Mouse (Mus musculus): ENCODE results near the gene Fhl1.
A peak's percentile ranks its signal among the peaks of the same experiment; 100 is the strongest.

Fhl1 gene

DNA sequence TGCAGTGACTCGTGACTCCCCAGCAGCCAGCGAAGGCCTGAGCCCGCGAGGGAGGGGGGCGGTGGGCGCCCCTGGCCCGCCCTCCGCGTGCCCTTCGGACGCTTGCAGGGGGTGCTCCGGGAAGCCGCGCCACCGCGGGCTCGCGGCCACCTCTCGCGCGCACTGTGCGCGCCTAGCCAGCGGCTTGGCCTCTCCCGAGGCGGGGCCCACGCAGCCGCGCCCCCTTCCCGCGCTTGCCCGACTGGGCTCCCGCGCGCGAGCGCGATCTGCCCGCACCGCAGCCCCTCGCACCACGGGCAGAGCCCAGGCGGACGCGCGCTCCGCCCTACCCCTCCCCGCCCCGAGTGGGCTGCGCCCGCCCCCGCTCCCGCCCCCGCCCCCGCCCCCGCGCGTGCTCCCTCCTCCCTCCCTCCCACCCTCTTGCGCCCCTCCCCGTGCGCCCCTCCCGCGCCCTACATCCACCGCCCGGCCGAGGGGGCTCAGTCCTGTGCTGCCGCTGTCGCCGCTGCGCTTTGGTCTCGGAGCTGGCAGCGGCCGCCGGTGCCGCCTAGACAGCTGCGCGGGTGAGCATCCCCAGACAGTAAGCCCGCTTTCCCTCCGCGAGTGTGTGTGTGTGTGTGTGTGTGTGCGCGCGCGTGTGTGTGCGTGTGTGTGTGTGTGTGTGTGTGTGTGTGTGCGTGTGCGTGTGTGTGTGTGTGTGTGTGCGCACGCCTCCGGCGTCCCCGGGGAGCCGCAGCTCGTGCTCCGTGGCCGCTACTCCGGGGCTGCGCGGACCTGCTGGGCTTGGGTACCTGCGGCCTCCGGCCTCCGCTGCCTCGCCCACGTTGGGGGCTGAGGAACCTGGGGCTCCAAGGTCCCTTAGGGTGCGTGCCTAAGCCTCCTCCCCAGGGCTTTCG is at the start of gene Fhl1:
Gene Fhl1, plus strand, starts transcription at position 482 of the 896 bp plus-strand sequence.
- peak; percentile 74 for DNase-seq (ENCODE audit: low read depth, low spot score)

DNA sequence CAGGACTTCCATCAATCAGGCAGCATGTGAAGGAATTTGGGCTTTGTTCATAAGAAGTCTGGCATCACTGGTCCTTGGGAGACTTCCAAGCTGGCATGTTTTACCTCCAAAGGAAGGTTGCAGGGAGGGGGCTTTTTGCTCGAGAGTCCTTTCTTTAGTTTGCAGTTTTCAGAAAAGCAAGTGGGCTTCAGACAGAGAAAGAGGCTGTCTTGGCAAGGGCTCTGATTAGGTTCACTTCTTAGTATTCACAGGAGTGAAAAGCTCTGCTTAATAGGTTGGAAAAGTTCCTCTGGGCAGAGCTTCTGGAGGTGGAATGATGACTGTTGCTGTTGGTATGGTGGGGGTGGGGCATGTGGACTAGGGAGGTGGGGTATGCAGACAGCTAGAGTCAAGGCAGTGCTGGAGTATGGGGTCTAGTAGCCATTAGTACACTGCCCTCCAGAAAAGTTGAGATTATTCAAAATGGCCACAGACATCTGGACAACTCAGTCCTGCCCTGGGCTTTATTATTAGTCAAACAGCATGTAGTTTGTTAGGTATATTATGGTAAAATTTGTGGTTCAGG is 49.3 kb upstream of the Fhl1 start:
- DNase-seq (ENCODE audit: low read depth, low spot score), result no peak

DNA sequence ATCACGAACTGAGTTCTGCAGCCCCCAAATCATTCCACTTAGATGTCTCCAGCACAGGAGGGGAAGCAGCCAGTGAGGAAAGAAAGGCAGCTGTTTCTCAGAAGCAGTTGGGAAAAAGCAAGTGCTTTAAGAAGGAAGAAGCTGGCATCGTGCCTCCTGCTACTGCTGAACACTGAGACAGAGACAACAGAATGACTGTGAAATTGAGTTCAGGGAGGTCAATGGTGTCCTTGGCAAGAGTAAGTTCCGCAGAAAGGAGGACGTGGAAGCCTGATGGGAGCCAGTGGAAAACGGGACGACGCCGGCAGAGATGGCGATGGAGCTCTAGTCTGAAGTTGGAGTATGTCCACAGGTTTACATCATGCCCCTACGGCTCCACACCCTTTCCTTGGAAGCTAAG is 48.1 kb upstream of the Fhl1 start:
- DNase-seq (ENCODE audit: low read depth, low spot score), result no peak

DNA sequence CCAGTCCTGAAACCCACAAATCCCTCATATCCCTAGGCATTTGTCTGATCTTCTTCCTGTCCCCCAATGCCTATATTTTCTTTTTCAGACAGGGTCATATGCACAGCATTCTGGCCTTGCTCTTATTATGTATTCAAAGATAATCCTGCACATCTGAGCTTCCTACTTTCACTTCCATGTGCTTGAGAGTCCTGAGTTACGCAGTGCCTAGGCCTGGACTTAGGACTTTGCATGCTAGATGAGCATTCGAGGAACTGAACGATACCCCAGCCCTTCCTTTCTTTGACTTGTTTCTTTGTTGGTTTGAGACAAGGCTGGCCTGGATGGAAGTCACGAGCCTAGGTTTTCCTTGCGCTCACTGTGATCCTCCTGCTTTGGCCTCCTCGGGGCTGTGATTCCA is 39.0 kb upstream of the Fhl1 start:
- DNase-seq (ENCODE audit: low read depth, low spot score), result no peak

DNA sequence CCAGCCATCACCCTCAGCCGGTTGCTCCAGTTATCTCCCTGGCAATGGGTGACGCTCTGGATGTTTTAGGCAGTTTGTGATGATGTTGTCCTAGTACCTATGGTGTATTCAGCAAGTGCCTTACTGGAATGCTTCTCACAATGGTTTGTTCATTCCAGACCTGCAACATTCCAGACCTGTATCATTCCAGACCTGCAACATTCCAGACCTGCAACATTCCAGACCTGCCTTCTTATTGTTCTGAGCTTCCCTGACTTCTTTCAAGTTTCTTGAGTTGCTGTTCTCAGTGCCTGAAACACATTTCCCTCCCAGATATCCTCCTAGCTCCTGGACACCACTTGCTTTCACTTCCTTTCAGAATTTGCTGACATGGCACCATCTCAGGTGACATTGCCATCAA is 37.0 kb upstream of the Fhl1 start:
- DNase-seq (ENCODE audit: low read depth, low spot score), result no peak

DNA sequence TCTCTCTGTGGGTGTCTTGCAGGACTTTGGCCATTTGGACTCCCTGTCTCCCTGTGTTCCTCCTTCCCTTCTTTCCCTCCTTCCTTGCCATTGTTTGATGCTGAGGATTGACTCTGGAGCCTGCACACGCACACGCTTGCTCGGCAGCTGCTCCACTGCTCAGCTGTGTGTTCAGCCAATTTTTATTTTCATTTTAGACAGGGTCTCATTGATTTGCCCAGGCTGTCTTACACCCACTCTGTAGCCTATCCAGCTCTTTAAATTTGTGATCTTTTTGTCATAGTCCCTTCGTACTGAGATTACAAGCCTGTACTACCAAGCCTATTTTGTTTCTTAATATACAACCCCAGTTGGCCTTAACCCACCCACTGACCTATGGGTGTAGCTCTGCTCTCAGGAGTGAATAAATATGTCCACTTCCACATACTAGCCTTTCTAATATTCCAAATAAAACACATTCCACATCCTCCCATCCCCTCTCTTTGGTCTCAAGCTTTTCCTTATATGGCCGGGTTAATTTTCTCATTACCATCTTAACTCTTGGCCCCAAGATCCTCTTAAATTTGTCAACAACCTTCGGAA is 34.3 kb upstream of the Fhl1 start:
- no peak for DNase-seq (ENCODE audit: low read depth, low spot score)

DNA sequence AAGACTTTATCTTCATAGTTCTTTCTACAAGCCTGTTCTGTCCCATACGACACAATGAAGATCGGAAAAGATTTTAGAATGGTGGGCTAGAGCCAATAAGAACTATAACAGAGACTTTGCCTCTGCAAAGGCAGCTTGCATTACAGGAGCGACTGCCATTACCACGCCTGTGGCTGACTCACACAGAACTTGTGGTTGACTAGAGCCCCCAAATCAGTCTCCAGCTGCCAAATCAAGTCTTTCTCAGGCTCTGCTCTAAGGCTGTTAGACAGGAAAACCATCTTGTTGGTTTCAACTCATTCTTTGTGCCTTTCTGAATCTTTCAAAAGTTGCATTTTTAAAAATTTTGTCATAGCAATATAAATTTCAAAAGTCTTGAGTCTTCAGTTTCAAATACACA is 33.7 kb upstream of the Fhl1 start:
- no peak for DNase-seq (ENCODE audit: low read depth, low spot score)

DNA sequence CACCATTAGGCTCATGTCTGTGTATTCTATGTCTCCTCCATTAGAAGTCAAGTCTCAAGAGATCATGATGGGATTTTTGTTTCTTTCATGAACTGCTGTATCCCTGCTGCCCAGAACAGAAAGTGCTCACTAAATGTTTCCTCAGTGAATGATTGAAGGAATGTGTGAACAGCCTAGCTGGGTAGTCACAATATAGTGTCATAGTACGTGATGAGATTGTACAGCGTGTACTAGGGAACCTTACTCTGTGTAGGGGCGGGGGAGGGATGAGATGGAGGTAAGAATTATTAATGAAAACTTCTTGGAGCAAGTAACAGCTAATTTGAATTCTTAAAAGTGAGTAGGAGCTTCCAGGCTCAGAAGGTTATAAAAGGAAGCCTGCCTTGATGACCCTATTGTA is 30.3 kb upstream of the Fhl1 start:
- no peak for DNase-seq (ENCODE audit: low read depth, low spot score)

DNA sequence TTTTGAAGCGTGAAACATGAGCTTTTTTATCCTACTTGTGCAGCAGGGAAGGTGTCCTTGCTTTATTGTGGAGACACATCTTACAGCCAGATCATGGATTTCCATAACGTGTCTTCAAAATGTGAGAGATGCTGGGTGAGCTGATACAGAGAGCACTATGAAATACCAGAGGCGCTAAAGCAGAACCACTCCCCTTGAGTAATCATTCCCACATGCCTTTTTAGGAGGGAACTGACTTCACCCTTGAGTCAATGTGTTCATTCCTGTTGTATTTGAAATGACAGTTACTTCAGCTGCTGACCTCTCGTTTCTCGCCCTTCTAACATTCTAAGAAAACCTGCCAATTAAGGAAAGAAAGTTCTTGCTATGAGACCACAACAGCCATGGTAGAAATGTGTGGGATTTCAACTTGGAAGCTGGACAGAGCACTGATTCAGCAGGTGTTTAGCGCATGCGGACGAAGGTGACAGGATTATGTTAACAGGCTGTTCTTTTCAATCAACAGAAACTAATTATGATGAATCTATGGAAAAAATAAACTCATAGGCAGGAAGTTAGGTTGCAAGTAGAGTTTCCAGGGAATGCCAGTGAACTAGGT is 27.5 kb upstream of the Fhl1 start:
- DNase-seq (ENCODE audit: low read depth, low spot score), result no peak

DNA sequence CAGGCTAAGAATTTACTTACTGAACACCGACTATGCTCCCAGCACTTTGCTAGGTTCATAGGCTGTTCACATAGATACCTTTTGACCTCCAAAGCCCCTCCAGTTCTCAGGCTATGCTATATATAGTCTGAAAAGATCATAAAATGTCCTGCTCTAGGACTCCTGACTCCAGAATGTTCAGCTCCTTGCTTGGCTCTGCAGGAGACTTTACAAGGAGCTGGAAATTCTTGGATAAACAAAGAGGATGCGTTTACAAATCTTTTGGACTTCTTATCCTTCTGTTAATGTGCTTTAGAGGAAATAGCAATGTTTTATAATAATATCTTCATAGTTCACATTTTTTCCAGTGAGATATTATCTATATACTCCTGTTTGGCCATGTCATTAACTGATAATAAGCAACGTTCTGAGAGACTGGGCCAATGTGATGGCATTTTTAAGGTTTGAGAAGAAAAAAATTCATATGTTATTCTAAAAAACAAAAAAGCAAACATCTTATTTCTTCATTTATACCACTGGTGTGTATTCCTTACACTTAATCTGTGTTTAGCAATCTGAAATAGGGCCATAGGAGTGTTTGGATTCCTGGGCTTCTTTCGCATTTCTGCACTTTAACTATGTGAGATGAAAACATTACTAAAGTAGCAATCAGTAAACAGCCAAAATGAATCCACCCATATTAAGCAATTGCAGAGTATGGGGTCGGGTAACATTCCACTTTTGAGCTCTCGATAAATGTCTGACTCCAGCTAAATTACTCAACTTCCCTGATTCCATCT is 22.8 kb upstream of the Fhl1 start:
- DNase-seq (ENCODE audit: low read depth, low spot score), result no peak

DNA sequence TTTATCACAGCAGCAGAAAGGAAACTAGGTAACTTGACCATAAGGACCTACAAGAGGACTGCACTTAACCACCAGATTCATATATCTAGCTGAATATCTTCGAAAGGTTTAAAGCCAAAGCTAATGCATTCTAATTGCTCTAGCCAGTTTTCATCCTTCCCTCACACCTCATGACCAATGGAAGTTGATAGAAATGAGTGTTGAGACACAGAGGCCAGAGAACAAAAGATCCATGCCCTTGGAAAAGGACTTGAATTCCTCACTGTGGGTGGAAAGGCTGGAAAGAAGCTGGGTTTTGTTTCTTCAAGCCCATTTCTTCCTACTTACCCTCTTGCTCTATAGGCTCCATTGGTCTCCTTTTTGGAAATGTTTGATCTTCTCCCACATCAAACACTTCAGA is 21.1 kb upstream of the Fhl1 start:
- DNase-seq (ENCODE audit: low read depth, low spot score), result no peak

DNA sequence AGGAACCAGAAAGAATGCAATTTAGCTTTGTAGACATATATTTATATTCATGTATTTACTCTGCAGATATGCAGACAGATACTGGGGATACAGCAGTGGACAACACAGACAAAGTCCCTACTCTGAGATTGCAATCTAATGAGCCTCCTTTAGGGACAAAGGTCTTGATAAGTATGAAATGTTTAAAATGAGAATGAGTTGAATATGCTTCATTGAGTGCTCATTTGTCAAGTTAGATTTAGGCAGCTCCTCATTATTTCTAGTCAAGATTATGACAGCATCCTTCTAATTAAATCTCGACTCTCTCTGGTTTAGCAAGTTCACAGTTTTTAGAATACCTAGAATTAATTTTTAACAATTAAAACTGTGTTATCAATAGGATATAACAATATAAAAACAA is 18.9 kb upstream of the Fhl1 start:
- no peak for DNase-seq (ENCODE audit: low read depth, low spot score)

DNA sequence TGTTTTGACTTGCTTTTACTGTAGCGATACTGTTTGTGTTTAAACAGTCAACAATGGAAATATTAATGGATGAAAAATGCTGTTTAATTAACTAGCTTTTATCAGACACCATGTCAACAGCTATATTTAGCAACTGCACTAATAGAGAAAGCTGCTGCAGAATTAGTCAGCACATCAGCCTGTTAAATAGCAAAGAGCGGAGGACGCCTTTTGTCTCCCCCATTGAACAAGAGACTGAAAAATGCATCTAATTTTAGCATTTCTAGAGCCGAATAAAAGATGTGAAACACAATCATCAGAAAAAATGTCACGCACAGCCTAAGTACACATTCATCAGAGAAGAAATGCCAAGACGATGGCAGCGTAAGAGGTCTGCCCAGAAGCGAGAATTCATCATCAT is 9.0 kb upstream of the Fhl1 start:
- DNase-seq (ENCODE audit: low read depth, low spot score), result peak; percentile 48

DNA sequence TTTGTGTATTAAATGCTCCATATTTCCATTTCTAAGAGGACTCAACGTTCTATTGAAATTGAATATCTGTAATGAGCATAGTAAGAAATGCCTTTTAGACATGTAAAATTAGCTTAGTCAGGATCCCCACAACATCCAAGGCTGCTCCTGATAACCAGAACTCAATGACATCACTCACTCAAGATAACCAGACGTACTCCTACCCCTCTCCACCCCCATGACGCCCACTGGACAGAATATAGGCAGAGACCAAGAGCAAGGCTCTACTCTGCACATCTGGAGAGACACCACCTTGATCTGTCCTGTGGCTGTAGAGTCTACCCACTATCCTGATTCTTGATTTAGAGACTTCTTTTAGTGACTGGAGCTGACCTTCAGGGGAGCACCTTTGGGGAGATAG is 3.1 kb upstream of the Fhl1 start:
- no peak for DNase-seq (ENCODE audit: low read depth, low spot score)

DNA sequence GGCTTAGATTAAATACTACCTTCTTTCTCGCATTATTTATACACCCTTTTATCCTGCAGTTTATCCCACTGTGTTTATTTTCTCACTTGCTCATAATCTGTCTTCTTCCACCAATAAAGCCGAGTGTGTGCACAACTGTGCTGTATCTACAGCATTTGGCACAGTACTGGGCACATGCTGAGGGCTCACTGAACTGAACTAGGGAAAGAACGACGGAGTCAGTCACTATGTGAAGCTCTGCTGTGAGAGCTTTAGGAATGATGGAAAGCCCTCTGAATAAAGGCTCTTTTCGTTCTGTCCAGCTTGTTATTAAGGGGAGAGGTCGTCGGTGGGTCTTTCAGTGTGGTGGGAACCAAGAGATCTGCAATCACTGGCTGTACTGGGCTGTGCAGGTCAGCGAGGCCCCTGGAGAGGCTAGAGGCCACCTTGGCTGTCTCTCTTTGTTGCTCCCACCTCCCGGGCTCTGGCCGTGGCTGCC is 720 bp upstream of the Fhl1 start:
- peak; percentile 40 for DNase-seq (ENCODE audit: low read depth, low spot score)

DNA sequence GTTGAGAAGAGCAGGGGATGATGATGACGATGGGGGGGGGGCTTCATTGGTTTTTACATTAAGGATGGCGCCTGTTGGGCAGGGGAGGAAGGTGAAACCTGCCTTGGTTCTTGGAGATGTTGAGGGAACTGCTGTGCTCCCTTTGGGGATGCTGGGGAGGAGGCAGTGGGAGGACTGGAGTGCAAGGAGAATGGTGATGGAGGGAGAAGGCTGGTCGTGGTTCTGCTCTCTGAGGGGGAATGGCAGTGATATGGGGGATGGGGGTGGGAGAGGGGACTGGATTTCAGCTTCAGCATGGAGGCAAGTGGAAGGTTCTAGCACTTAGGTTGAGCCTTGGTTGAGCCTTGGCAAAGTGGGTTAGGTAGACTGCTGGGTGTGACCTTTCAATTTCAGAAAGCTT is 814 bp downstream of the Fhl1 start:
- DNase-seq (ENCODE audit: low read depth, low spot score), result peak; percentile 34

DNA sequence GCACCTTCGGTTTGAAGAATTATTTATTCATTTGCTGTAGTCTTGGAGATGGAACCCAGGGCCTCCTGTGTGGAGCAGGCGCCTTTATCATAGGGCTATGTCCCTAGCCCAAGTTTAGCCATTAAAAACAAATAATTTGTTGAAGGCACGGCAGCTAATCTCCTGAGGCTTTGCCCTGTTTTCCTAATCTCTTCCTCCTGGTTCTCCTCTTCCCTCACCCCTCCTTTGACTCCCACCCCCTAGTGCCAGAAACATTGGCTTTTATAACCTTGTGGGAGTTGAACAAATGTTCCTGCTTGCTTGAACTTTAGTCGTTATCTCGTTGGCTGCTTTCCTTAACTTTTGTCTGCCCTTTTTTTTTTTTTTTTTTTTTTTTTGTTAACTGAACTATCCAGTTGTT is 2.8 kb downstream of the Fhl1 start:
- no peak for DNase-seq (ENCODE audit: low read depth, low spot score)

DNA sequence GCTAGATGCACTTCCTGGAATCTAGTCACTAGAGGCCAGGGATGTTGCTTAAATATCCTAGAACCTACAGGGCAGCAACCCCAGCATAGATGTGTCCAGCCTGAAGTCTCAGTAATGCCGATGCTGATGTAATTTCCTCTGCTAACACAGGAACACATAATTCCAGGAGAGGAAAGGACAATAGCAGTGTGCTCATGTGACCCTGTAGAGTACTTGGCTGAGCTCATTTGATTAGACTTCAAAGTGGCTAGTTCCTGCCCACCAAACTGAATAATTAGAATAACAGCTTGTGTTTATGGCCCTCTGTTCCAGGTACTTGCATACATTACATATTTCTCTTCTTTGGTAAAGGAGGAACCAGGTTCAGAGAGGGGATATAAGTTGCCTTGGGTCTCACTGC is 4.6 kb downstream of the Fhl1 start:
- no peak for DNase-seq (ENCODE audit: low read depth, low spot score)

DNA sequence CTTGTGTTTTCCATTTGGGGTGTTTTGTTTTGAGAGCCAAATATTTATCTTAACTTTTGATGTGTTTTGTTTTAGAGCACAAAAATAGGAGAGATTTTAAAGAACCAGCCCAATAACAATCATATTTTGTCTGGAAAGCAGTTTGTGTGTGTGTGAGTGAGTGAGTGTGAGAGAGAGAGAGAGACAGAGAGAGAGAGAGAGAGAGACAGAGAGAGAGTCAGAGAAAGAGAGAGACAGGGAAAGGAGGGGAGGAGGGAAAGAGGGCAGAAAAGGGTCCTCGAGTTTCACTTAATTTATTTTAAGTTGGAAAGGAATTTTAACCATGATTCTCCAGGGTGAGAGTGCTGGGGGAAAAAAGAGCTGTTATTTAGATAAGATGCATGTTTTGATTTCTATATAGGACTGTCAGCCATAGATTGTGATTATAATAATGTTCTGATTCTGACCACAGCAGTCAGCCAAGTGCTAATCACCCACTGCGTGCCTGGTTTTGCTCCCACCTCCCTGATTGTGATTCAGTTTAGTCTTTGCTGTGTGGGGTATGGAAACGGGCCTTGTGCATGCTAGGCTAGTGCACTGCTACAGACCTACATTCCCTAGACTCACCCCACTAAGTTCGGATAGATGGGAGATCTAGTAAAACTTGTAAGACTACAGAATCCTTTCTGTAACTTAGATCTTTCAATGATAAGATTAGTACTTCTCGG is 6.4 kb downstream of the Fhl1 start:
- no peak for DNase-seq (ENCODE audit: low read depth, low spot score)

DNA sequence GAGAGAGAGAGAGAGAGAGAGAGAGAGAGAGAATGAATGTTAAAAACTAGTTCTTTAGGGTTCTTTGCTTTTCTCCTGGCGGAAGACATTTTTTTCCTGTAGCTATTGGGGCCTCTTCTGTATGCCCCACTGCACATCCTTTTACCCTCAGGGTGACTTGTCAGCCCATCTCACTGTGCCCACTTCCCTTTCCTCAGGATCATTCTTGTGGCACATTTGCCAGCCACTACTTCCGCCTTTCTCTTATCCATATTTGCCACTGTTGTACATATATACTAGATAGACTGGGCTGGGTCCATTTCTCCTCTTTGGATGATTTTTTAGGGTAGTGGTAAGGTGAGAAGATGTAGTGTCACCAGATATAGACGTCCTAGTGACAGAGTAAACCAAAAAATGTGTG is 9.8 kb downstream of the Fhl1 start:
- no peak for DNase-seq (ENCODE audit: low read depth, low spot score)

DNA sequence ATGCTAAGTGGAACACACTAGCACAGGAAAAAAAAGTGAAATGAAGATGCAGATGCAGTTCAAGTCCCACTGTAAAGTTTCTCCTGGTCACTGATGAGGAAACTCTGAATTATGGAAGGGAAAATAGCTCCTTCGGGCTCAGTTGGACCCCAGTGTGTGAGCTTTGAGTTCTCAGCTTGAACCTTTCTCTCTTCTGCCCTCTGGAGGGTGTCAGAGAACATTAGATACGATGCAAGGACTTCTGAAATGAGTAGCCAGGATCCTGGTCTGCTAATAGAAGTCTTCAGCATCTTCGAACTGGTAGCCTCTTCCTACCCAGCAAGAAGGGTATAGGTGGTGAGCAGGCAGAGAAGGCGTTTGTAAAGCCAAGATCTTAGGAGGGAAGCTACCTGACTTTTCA is 19.9 kb downstream of the Fhl1 start:
- no peak for DNase-seq (ENCODE audit: low read depth, low spot score)

Data from brain, adult 2 months (tissue).